Mouse (Mus musculus) spleen, adult 2 months (tissue): ENCODE data around the gene F11. TPM values are rescaled to one million over a fixed set of nuclear protein-coding genes. Genes with fewer than 3 reads are reported as not detected.

Experiments
- DNase-seq, 2 experiments: peaks; one replicate each; pipeline versions ENCODE4 v3.0.0 to v3.0.0-alpha.2; 2012 to 2021; ENCODE audit warnings: low spot score in 2 of 2, low read depth in 1 of 2
- H3K27ac ChIP-seq: fragments of 200-500 bp; 2 replicates; pipeline ENCODE4 v1.5.1; 2012; ENCODE audit warnings: low read length, inconsistent platforms; ENCODE audit not compliant: insufficient read depth
- H3K27me3 ChIP-seq: fragments of 200-500 bp; 2 replicates; pipeline ENCODE4 v1.6.1; 2012; ENCODE audit warnings: mild to moderate bottlenecking, moderate library complexity, low read length, inconsistent platforms; ENCODE audit not compliant: control insufficient read depth, insufficient read depth
- H3K36me3 ChIP-seq: fragments of 200-500 bp; 2 replicates; pipeline ENCODE4 v1.6.1; 2012; ENCODE audit warnings: mild to moderate bottlenecking, low read length, inconsistent platforms; ENCODE audit not compliant: control insufficient read depth, insufficient read depth
- H3K4me1 ChIP-seq: fragments of 200-500 bp; 2 replicates; pipeline ENCODE4 v1.6.1; 2011; ENCODE audit warnings: inconsistent platforms; ENCODE audit not compliant: control insufficient read depth, insufficient read depth, insufficient read length
- H3K4me3 ChIP-seq: fragments of 200-500 bp; 2 replicates; pipeline ENCODE4 v1.5.1; 2011; ENCODE audit warnings: mild to moderate bottlenecking, inconsistent platforms; ENCODE audit not compliant: insufficient read depth, insufficient read length; ENCODE audit errors: extremely low read depth
- CTCF ChIP-seq: fragments of 200-500 bp; IDR thresholded peaks from 2 replicates; pipeline ENCODE4 v1.5.1; 2011; ENCODE audit warnings: mild to moderate bottlenecking, inconsistent platforms; ENCODE audit not compliant: insufficient read depth, insufficient read length, insufficient replicate concordance; ENCODE audit errors: extremely low read depth
- POLR2A ChIP-seq: fragments of 200-500 bp; IDR thresholded peaks from 2 replicates; pipeline ENCODE4 v1.6.1; 2011; ENCODE audit warnings: low read depth, low read length, inconsistent platforms
- WGBS: fragments of 180-500 bp; shearing (Covaris S2); methylation state at CpG from one replicate; pipeline ENCODE4 v1.1.7; 2018; 5-methylcytosine and 5-hydroxymethylcytosine counted together
- polyA plus RNA-seq: library from polyadenylated mRNA; depleted of rRNA; stranded (reverse); fragments of >200 nt; gene quantifications from 2 replicates; pipeline ENCODE4 v1.2.3, GENCODE M21; 2012

The F11 gene
- polyA plus RNA-seq, 1 experiment: not detected

GRCm38 (mm10) chr8:45294687-45295086 lies 32.9 kb upstream of the F11 start, which contains the start of gene Klkb1:
Gene Klkb1, minus strand, starts transcription at chr8:45294859.
- Histone ChIP-seq H3K27ac (no peak within 1 kb of the TSS), H3K4me1 (no peaks in the 10 kb centered on the region), H3K27me3 (no peaks in the 10 kb centered on the region), H3K4me3 (no peak within 1 kb of the TSS), H3K36me3 (no peaks in the 10 kb centered on the region)
- no peak for TF ChIP-seq POLR2A
- TF ChIP-seq CTCF: no peak
- WGBS: 90% methylated on average over 7 of the region's 7 CpGs
- no peak for DNase-seq

DNA sequence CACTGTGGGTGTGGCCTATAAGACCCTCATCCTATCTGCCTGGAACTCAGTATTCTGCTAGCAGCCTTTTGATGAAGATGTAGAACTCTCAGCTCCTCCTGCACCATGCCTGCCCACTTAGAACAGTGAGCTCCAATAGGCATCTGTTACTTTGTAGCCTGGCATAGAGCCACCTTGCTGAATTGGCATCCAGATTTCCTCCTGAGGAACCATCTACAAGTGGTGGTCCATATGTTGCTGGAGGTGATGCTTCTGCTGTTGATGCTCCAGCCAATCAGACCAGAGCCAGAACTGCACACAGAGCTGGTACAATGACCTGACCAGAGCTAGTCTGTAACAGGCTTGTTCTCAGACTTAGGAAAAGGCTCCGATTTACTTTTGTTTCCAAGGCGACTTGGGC lies 30.0 kb upstream of the F11 start:
- WGBS: 94% methylated on average over 2 of the region's 2 CpGs
- H3K27ac ChIP-seq: no peak overlapping the region
- H3K36me3 ChIP-seq: no peaks in the 10 kb centered on the region
- no peak for DNase-seq
- TF ChIP-seq POLR2A (no peak), CTCF (no peak)
- no peak overlapping the region for H3K4me3 ChIP-seq
- H3K4me1 ChIP-seq: no peaks in the 10 kb centered on the region
- no peaks in the 10 kb centered on the region for H3K27me3 ChIP-seq

- H3K4me3 ChIP-seq: no peak overlapping the region
- no peaks in the 10 kb centered on the region for H3K4me1 ChIP-seq
- WGBS: 87% methylated on average over 8 of the region's 8 CpGs
- no peaks in the 10 kb centered on the region for H3K27me3 ChIP-seq
- no peak for TF ChIP-seq CTCF
- no peak for TF ChIP-seq POLR2A
- no peaks in the 10 kb centered on the region for H3K36me3 ChIP-seq
- no peak for DNase-seq
- no peak overlapping the region for H3K27ac ChIP-seq
These were observed 19.8 kb upstream of the F11 start for GRCm38 (mm10) chr8:45281630-45282029.

DNA sequence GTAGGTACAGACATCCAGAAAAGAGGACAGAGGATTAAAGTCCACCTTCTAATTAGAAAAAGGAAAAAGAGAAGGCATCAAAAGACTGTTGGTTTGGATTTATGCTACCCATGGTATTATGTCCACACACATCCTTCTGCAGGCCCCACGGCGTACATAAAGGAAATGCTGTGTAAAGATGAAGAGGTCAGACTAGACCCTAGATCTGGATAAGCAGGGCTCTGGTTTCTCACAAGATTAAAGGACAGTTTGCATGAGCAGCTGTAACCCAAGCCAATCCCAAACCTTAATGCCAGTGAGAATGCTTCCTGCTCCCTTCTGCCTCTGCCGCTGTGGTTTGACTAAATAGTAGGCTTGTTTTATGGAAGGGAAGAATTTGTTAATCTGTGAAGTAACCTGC lies 15.6 kb upstream of the F11 start:
- 88% methylated on average over 3 of the region's 3 CpGs for WGBS
- H3K27ac ChIP-seq: no peak overlapping the region
- no peaks in the 10 kb centered on the region for H3K27me3 ChIP-seq

GRCm38 (mm10) chr8:45274317-45274716 lies 12.5 kb upstream of the F11 start:
- no peaks in the 10 kb centered on the region for H3K4me1 ChIP-seq
- no peak overlapping the region for H3K27ac ChIP-seq
- 83% methylated on average over 4 of the region's 4 CpGs for WGBS
- no peak overlapping the region for H3K4me3 ChIP-seq
- no peak for DNase-seq
- no peaks in the 10 kb centered on the region for H3K36me3 ChIP-seq
- TF ChIP-seq CTCF (no peak), POLR2A (no peak)
- H3K27me3 ChIP-seq: no peaks in the 10 kb centered on the region

More for the DNA sequence above, 15.6 kb upstream of the F11 start:
- TF ChIP-seq POLR2A: no peak
- no peak for TF ChIP-seq CTCF
- DNase-seq: no peak
- Histone ChIP-seq H3K36me3 (no peaks in the 10 kb centered on the region), H3K4me3 (no peak overlapping the region), H3K4me1 (no peaks in the 10 kb centered on the region)

DNA sequence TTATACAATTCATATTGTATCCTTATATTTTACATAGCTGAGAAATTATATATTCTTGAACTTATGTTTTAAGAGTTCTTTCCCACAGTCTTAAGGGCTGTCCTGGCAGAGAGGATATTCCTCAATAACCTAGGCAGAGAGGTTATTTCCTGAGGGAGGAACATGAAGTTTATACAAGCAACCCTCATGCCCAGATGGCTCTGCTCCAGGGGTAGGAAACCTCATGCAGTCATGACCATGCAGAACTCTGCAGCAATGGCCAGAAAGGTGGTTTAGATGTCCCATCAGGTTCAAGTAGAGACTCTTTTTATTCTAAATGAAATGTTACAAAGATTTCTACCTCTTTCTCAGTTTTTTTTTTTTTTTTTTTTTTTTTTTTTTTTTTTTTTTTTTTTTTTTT lies 7.2 kb upstream of the F11 start:
- TF ChIP-seq POLR2A (no peak), CTCF (no peak)
- Histone ChIP-seq H3K36me3 (no peaks in the 10 kb centered on the region), H3K27me3 (no peaks in the 10 kb centered on the region), H3K27ac (no peak overlapping the region), H3K4me1 (no peaks in the 10 kb centered on the region), H3K4me3 (no peak overlapping the region)
- no peak for DNase-seq

DNA sequence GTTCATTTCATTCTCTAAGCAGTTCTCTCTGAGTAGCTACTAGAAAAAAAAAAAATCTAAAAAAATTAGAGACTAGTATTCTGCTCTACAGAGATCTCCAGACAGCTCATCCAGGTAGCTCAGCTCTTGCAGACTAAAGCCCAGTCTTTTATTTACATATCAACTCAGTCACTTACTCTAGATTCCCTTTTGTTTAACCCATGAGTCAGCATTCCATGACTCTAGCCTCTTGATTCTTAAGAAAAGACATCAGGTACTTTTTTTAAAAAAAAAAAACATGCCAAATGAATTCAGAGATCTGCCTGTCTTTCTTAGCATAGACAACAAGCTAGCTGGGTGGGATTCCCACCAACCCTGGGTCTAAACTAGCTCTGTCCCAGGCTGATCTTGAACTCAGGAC lies 6.7 kb upstream of the F11 start:
- Histone ChIP-seq H3K27me3 (no peaks in the 10 kb centered on the region), H3K27ac (no peak overlapping the region), H3K4me1 (no peaks in the 10 kb centered on the region), H3K36me3 (no peaks in the 10 kb centered on the region), H3K4me3 (no peak overlapping the region)
- no peak for DNase-seq
- TF ChIP-seq POLR2A (no peak), CTCF (no peak)
